Mouse (Mus musculus) stomach, embryonic 16.5 days (tissue): ENCODE data around the gene Plekhm1. TPM values are rescaled to one million over a fixed set of nuclear protein-coding genes. Genes with fewer than 3 reads are reported as not detected.
A peak's percentile ranks its signal among the peaks of the same experiment; 100 is the strongest.
"Not testable (repeated sequence)": the region's sequence is repeated elsewhere in the genome, so short reads cannot be mapped to it uniquely, and the experiment has no call there.

Experiments
- ATAC-seq: fragments of 200-750 bp; cut with Nextera tagmentation; 2 replicates; pipeline ENCODE4 v1.8.0; 2017; ENCODE audit warnings: moderate number of reproducible peaks, moderate TSS enrichment; ENCODE audit not compliant: insufficient read depth, low FRiP score
- H3K27ac ChIP-seq: fragments of 300-500 bp; sonication (generic); 2 replicates; pipeline ENCODE4 v1.5.1; 2014; ENCODE audit warnings: low read length
- H3K27me3 ChIP-seq: fragments of 300-500 bp; sonication (generic); 2 replicates; pipeline ENCODE4 v1.6.1; 2014; ENCODE audit warnings: low read length, control low read depth, mixed read lengths; ENCODE audit not compliant: control insufficient read depth, insufficient read depth
- H3K36me3 ChIP-seq: fragments of 300-500 bp; sonication (generic); 2 replicates; pipeline ENCODE4 v1.6.1; 2014; ENCODE audit warnings: low read length; ENCODE audit not compliant: control insufficient read depth, insufficient read depth
- H3K4me1 ChIP-seq: fragments of 300-500 bp; sonication (generic); 2 replicates; pipeline ENCODE4 v1.6.1; 2014; ENCODE audit warnings: low read length, control low read depth, mixed read lengths; ENCODE audit not compliant: control insufficient read depth, insufficient read depth
- H3K4me2 ChIP-seq: fragments of 300-500 bp; sonication (generic); 2 replicates; pipeline ENCODE4 v1.6.1; 2014; ENCODE audit warnings: low read depth, low read length, mixed read lengths
- H3K4me3 ChIP-seq: fragments of 300-500 bp; sonication (generic); replicated peaks from 2 replicates; pipeline ENCODE4 v1.5.1; 2014; ENCODE audit warnings: mild to moderate bottlenecking, low read length
- H3K9ac ChIP-seq: fragments of 300-500 bp; sonication (generic); 2 replicates; pipeline ENCODE4 v1.6.1; 2014; ENCODE audit warnings: low read length
- H3K9me3 ChIP-seq: fragments of 300-500 bp; sonication (generic); replicated peaks from 2 replicates; pipeline ENCODE4 v1.6.1; 2016; ENCODE audit warnings: low read length, control low read depth; ENCODE audit not compliant: control insufficient read depth
- WGBS: fragments of 180-500 bp; shearing (Covaris S2); extraction: QIAGEN DNeasy Blood & Tissue Kit; methylation state at CpG from one replicate; pipeline ENCODE4 v1.1.7; 2014; 5-methylcytosine and 5-hydroxymethylcytosine counted together
- polyA plus RNA-seq: library from polyadenylated mRNA; unstranded; fragments of >200 nt; fragmentation: Nextera tagmentation; extraction: Ambion mirVana; gene quantifications from 2 replicates; pipeline ENCODE4 v1.2.1, GENCODE M21; 2015

The Plekhm1 gene
- polyA plus RNA-seq, 1 experiment from 2014 or later, result 7.5 TPM

- Histone ChIP-seq H3K4me1 (no peaks in the 10 kb centered on the region), H3K27ac (peak overlapping the region; percentile 58), H3K9me3 (no peaks in the 10 kb centered on the region), H3K4me2 (peak overlapping the region; percentile 74), H3K27me3 (no peaks in the 10 kb centered on the region), H3K36me3 (no peaks in the 10 kb centered on the region), H3K9ac (peak overlapping the region; percentile 65), H3K4me3 (peak overlapping the region; percentile 80)
- ATAC-seq, result peak; percentile 59
- WGBS, result 1% methylated on average over 14 of the region's 14 CpGs
These were observed 500 bp upstream of the Plekhm1 start for GRCm38 (mm10) chr11:103412950-103413423.

GRCm38 (mm10) chr11:103411301-103411700 lies 1.2 kb downstream of the Plekhm1 start:
- ATAC-seq, result no peak
- Histone ChIP-seq H3K27me3 (no peaks in the 10 kb centered on the region), H3K4me1 (peaks cover 5% of the 10 kb centered on the region; the same call in 1 of the 2 replicates), H3K9ac (no peak overlapping the region), H3K4me2 (peak overlapping the region; percentile 74), H3K4me3 (no peak overlapping the region), H3K36me3 (no peaks in the 10 kb centered on the region), H3K9me3 (no peaks in the 10 kb centered on the region), H3K27ac (no peak overlapping the region)
- 76% methylated on average over 1 of the region's 1 CpGs for WGBS

GRCm38 (mm10) chr11:103408880-103409279 lies 3.6 kb downstream of the Plekhm1 start:
- Histone ChIP-seq H3K9me3 (no peaks in the 10 kb centered on the region), H3K4me2 (no peak overlapping the region), H3K4me3 (no peak overlapping the region), H3K27me3 (no peaks in the 10 kb centered on the region), H3K9ac (no peak overlapping the region), H3K27ac (no peak overlapping the region), H3K36me3 (no peaks in the 10 kb centered on the region), H3K4me1 (peaks cover 5% of the 10 kb centered on the region; the same call in 1 of the 2 replicates)
- WGBS, result 87% methylated on average over 13 of the region's 13 CpGs
- ATAC-seq, result no peak

GRCm38 (mm10) chr11:103407136-103407535 lies 5.4 kb downstream of the Plekhm1 start:
- 56% methylated on average over 5 of the region's 5 CpGs for WGBS
- H3K27me3 ChIP-seq, H3K4me2 ChIP-seq, H3K27ac ChIP-seq, H3K9me3 ChIP-seq, H3K4me1 ChIP-seq, ATAC-seq, H3K9ac ChIP-seq, H3K4me3 ChIP-seq, H3K36me3 ChIP-seq: not testable (repeated sequence)

DNA sequence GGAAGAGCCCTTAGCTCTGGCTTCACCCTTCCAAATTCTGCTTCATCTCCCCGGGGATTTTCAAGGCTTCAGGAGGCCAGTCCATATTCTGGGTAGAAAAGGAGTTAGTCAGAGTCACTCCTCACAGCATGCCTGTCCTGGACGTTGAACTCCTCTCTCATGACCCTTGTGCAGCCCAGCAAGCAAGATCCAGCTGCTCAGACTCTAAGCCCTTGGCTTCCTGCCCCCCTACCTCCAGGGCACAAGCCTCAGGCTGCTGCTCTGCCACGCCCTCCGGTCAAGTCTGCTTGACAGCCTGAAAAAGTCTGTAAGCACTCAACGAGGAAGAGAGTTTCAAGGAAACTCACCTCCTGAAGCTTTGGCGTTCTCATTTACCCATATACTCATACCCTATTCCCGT lies 5.9 kb downstream of the Plekhm1 start:
- no peaks in the 10 kb centered on the region for H3K27me3 ChIP-seq
- peaks cover 5% of the 10 kb centered on the region; the same call in 1 of the 2 replicates for H3K4me1 ChIP-seq
- H3K9me3 ChIP-seq, result no peaks in the 10 kb centered on the region
- no peak overlapping the region for H3K4me2 ChIP-seq
- H3K27ac ChIP-seq, result no peak overlapping the region
- H3K36me3 ChIP-seq, result no peaks in the 10 kb centered on the region; the same call in 1 of the 2 replicates
- 59% methylated on average over 7 of the region's 7 CpGs for WGBS
- H3K4me3 ChIP-seq, result no peak overlapping the region
- 0 out of 2 replicates have a peak, but pooled peaks have one; percentile 51 for ATAC-seq
- H3K9ac ChIP-seq, result no peak overlapping the region

DNA sequence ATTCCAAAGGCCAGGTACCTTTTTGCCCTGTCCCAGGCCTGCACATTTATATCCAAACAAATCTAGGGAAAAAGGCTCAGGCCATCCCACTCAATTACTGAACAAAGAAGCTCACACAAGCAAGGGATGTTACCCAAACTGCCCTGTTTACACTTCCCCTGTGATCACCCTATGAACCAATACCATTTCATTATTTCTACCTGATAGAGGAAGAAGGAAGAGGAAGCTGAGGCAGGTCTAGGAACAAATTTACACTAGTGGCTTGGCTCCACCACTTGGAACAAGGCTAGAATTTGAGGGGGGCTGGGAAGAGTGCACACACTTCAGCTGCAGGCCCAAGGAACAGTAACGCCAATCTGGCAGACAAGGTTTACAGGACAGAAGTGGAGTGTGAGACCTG lies 6.7 kb downstream of the Plekhm1 start:
- WGBS, result 89% methylated on average over 1 of the region's 1 CpGs
- no peaks in the 10 kb centered on the region for H3K27me3 ChIP-seq

DNA sequence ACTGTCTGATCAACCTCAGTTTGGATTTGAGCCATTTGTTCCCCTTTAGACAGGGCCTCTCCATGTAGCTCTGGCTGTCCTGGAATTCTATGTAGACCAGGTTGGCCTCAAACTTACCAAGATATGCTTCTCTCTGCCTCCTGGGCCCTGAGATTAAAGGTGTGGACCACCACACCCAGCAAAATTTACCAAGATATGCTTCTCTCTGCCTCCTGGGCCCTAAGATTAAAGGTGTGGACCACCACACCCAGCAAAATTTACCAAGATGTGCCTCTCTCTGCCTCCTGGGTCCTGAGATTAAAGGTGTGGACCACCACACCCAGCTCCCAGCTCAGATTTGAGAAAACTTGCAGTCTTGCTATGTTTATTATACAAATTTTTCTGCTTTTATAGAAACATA lies 7.9 kb downstream of the Plekhm1 start:
- H3K4me1 ChIP-seq, result peaks cover 5% of the 10 kb centered on the region; the same call in 1 of the 2 replicates
- ATAC-seq, result no peak
- H3K27ac ChIP-seq, result no peak overlapping the region
- H3K9ac ChIP-seq, result no peak overlapping the region
- H3K4me3 ChIP-seq, result no peak overlapping the region
- H3K9me3 ChIP-seq, result no peaks in the 10 kb centered on the region
- no peaks in the 10 kb centered on the region; the same call in 1 of the 2 replicates for H3K36me3 ChIP-seq
- H3K4me2 ChIP-seq, result no peak overlapping the region
- no peaks in the 10 kb centered on the region for H3K27me3 ChIP-seq

More for the DNA sequence above, 6.7 kb downstream of the Plekhm1 start:
- Histone ChIP-seq H3K36me3 (no peaks in the 10 kb centered on the region; the same call in 1 of the 2 replicates), H3K9ac (no peak overlapping the region), H3K4me3 (no peak overlapping the region), H3K4me2 (no peak overlapping the region), H3K9me3 (no peaks in the 10 kb centered on the region), H3K27ac (no peak overlapping the region), H3K4me1 (peaks cover 5% of the 10 kb centered on the region; the same call in 1 of the 2 replicates)
- no peak for ATAC-seq

DNA sequence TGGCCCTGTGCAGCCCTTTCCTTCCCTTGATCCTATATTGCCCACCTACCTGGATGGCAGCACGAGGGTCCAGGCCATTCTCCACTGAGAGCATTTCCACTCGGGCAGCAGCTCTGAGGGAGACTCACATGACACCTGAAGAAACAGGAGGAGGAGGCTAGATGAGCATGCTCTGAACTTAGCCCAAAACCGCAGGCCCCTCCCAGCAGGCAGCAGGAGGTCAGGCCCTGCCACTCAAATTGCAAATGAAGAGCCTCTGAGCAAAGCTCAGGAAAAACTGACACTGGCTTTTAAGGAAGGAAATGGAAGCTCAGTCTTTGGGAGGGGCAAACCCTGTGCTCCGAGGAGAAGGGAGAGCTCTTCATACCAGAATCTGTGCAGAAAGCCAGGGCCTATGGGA lies 8.7 kb downstream of the Plekhm1 start:
- 61% methylated on average over 4 of the region's 4 CpGs for WGBS
- Histone ChIP-seq H3K36me3 (no peaks in the 10 kb centered on the region; the same call in 1 of the 2 replicates), H3K27me3 (no peaks in the 10 kb centered on the region), H3K4me2 (no peak overlapping the region), H3K4me1 (peaks cover 5% of the 10 kb centered on the region; the same call in 1 of the 2 replicates), H3K9ac (no peak overlapping the region), H3K4me3 (no peak overlapping the region), H3K27ac (no peak overlapping the region), H3K9me3 (no peaks in the 10 kb centered on the region)
- ATAC-seq, result no peak

GRCm38 (mm10) chr11:103402738-103403137 lies 9.7 kb downstream of the Plekhm1 start:
- WGBS, result 81% methylated on average over 5 of the region's 5 CpGs

More at GRCm38 (mm10) chr11:103402738-103403137, 9.7 kb downstream of the Plekhm1 start:
- H3K36me3 ChIP-seq, result no peaks in the 10 kb centered on the region; the same call in 1 of the 2 replicates
- H3K9me3 ChIP-seq, result no peaks in the 10 kb centered on the region
- no peak overlapping the region for H3K4me2 ChIP-seq
- no peak overlapping the region for H3K27ac ChIP-seq
- no peak overlapping the region for H3K9ac ChIP-seq
- ATAC-seq, result no peak
- no peak overlapping the region for H3K4me3 ChIP-seq
- no peaks in the 10 kb centered on the region for H3K27me3 ChIP-seq
- peaks cover 5% of the 10 kb centered on the region; the same call in 1 of the 2 replicates for H3K4me1 ChIP-seq
